Mouse (Mus musculus): ENCODE results near the gene Adgre4. TPM values are rescaled to one million over a fixed set of nuclear protein-coding genes. Genes with fewer than 3 reads are reported as not detected.
"Not testable (repeated sequence)": the region's sequence is repeated elsewhere in the genome, so short reads cannot be mapped to it uniquely, and the experiment has no call there.

The Adgre4 gene
- polyA plus RNA-seq, 1 experiment: 1.3 TPM

GRCm38 (mm10) chr17:55751170-55751569 is 1.4 kb downstream of the Adgre4 start:
- H3K27ac ChIP-seq (ENCODE audit: control insufficient read depth, insufficient read depth, low read depth, low read length, poor library complexity): no peak overlapping the region
- 14% methylated on average over 2 of the region's 2 CpGs for WGBS
- no peaks in the 10 kb centered on the region for H3K4me1 ChIP-seq (ENCODE audit: control insufficient read depth, insufficient read depth, low read length)
- H3K4me3 ChIP-seq (replicated peaks; ENCODE audit: control insufficient read depth, low read depth, low read length): no peak overlapping the region
- no peak for TF ChIP-seq POLR2A (IDR thresholded peaks at IDR 0.05; ENCODE audit: borderline replicate concordance, control insufficient read depth, low read depth, low read length)
- no peak for TF ChIP-seq CTCF (IDR thresholded peaks at IDR 0.05; ENCODE audit: control insufficient read depth, insufficient read depth, low read length)

DNA sequence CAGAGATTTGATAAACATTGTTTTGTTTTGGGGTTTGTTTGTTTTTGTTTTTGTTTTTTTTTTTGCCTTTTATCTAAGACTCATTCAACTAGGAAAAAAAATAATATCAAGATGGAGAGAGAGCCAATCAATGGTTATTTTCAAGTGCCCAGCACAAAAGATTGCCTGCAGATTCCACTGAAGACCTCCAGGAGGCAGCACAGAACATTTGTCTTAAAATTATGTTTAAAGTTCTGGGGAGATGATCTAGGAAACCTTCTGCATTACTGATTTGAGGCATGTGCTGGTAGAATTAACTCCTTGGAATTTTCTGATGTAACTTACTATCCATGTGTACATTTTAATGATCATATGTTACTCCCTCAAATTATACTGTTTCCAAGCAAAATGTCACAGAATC is 63.9 kb downstream of the Adgre4 start:
- Histone ChIP-seq H3K27ac (ENCODE audit: control insufficient read depth, insufficient read depth, low read depth, low read length, poor library complexity) (no peak overlapping the region), H3K4me1 (ENCODE audit: control insufficient read depth, insufficient read depth, low read length) (no peaks in the 10 kb centered on the region), H3K4me3 (replicated peaks; ENCODE audit: control insufficient read depth, low read depth, low read length) (no peak overlapping the region)
- TF ChIP-seq POLR2A (IDR thresholded peaks at IDR 0.05; ENCODE audit: borderline replicate concordance, control insufficient read depth, low read depth, low read length) (no peak), CTCF (IDR thresholded peaks at IDR 0.05; ENCODE audit: control insufficient read depth, insufficient read depth, low read length) (no peak)

DNA sequence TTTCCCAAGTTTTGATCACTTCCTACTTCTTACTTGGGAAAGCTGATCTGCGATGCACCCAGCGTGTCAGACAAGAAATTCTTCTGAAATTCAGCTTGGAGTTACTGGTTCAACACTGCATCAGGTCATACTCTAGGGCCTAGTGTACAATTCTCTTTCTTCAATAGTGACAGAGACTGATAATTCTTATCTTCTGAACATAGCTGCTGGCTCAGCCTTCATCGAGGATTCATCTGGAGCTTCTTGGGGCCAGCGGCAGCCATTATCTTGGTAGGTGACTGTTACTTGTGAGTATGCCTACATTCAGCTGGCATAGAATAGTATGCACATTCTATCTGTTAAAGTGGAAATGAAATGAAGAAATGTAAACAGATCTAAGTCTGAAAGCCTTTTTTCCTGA is 67.1 kb downstream of the Adgre4 start:
- WGBS: 78% methylated on average over 4 of the region's 4 CpGs
- Histone ChIP-seq H3K4me3 (replicated peaks; ENCODE audit: control insufficient read depth, low read depth, low read length) (no peak overlapping the region), H3K4me1 (ENCODE audit: control insufficient read depth, insufficient read depth, low read length) (no peaks in the 10 kb centered on the region), H3K27ac (ENCODE audit: control insufficient read depth, insufficient read depth, low read depth, low read length, poor library complexity) (no peak overlapping the region)
- TF ChIP-seq CTCF (IDR thresholded peaks at IDR 0.05; ENCODE audit: control insufficient read depth, insufficient read depth, low read length) (no peak), POLR2A (IDR thresholded peaks at IDR 0.05; ENCODE audit: borderline replicate concordance, control insufficient read depth, low read depth, low read length) (no peak)

DNA sequence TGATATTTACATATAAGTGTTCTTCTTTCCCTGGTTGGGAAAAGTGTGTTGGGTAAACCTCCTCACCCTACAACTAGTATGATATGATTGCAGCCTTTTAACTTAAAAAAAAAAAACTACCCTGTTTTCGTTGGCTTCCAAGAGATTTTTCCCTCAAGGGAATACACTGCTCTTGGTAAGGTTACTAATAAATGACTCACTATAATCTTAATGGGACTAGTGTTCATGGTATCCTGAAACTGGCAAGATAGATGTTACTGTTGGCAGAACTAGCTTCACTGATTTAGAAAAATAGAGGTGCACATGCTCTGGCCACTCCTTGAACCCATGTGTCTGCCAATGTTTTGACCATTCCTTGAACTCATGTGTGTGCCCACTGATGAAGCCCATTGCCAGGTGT is 71.8 kb downstream of the Adgre4 start:
- H3K4me3 ChIP-seq (replicated peaks; ENCODE audit: control insufficient read depth, low read depth, low read length): no peak overlapping the region
- TF ChIP-seq POLR2A (IDR thresholded peaks at IDR 0.05; ENCODE audit: borderline replicate concordance, control insufficient read depth, low read depth, low read length) (no peak), CTCF (IDR thresholded peaks at IDR 0.05; ENCODE audit: control insufficient read depth, insufficient read depth, low read length) (no peak)
- H3K4me1 ChIP-seq (ENCODE audit: control insufficient read depth, insufficient read depth, low read length): no peaks in the 10 kb centered on the region
- no peak overlapping the region for H3K27ac ChIP-seq (ENCODE audit: control insufficient read depth, insufficient read depth, low read depth, low read length, poor library complexity)
- 78% methylated on average over 1 of the region's 1 CpGs for whole genome bisulfite sequencing

DNA sequence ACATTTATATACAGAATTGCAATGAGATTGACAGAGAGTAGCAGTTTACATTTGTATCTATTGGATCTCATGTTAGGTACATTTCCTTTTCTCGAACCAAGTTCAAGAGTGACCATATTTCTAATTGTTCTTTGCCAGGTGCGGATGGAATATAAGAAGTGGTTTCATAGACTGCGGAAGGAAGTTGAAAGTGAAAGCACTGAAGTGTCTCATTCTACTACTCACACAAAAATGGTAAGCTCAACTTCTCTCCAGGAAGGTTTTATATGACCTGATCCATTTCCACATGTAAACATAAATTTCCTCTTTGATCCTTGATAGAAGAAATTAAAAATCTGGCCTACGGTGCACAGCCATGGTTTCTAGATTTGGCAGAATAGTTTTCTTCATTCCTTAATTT is 93.3 kb downstream of the Adgre4 start:
- 70% methylated on average over 4 of the region's 4 CpGs for WGBS
- TF ChIP-seq CTCF (IDR thresholded peaks at IDR 0.05; ENCODE audit: control insufficient read depth, insufficient read depth, low read length): no peak
- TF ChIP-seq POLR2A (IDR thresholded peaks at IDR 0.05; ENCODE audit: borderline replicate concordance, control insufficient read depth, low read depth, low read length): no peak
- no peak overlapping the region for H3K4me3 ChIP-seq (replicated peaks; ENCODE audit: control insufficient read depth, low read depth, low read length)
- H3K4me1 ChIP-seq (ENCODE audit: control insufficient read depth, insufficient read depth, low read length): no peaks in the 10 kb centered on the region
- H3K27ac ChIP-seq (ENCODE audit: control insufficient read depth, insufficient read depth, low read depth, low read length, poor library complexity): no peak overlapping the region

- H3K27ac ChIP-seq (ENCODE audit: control insufficient read depth, insufficient read depth, low read depth, low read length, poor library complexity): no peak overlapping the region
- TF ChIP-seq POLR2A (IDR thresholded peaks at IDR 0.05; ENCODE audit: borderline replicate concordance, control insufficient read depth, low read depth, low read length): no peak
- no peak for TF ChIP-seq CTCF (IDR thresholded peaks at IDR 0.05; ENCODE audit: control insufficient read depth, insufficient read depth, low read length)
- no peak overlapping the region for H3K4me3 ChIP-seq (replicated peaks; ENCODE audit: control insufficient read depth, low read depth, low read length)
- 79% methylated on average over 4 of the region's 4 CpGs for WGBS
- no peaks in the 10 kb centered on the region for H3K4me1 ChIP-seq (ENCODE audit: control insufficient read depth, insufficient read depth, low read length)
Measured at GRCm38 (mm10) chr17:55877184-55877583, 127.4 kb downstream of the Adgre4 start.

DNA sequence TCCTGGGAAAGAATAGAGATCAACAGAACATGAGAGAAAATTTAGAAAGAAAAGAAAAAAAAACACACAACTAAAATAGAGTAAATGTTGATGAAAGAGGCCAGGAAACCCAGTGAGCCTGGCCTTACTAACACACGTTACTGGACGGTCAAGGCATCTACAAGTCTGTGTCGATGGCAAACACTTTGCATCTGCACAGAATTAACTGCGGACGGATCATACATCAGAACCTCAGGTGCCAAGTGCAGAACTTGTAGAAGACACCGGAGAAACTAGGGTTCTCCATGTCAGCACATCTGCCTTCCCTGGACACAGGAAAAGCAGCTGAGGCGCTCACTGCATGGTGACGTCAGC is 128.5 kb downstream of the Adgre4 start:
- peak overlapping the region; percentile 77 for H3K4me3 ChIP-seq (replicated peaks; ENCODE audit: control insufficient read depth, low read depth, low read length)
- WGBS: 0% methylated on average over 7 of the region's 8 CpGs
- H3K27ac ChIP-seq (ENCODE audit: control insufficient read depth, insufficient read depth, low read depth, low read length, poor library complexity): peak overlapping the region; percentile 58; the same call in 1 of the 2 replicates
- not testable (repeated sequence) for H3K4me1 ChIP-seq (ENCODE audit: control insufficient read depth, insufficient read depth, low read length)

DNA sequence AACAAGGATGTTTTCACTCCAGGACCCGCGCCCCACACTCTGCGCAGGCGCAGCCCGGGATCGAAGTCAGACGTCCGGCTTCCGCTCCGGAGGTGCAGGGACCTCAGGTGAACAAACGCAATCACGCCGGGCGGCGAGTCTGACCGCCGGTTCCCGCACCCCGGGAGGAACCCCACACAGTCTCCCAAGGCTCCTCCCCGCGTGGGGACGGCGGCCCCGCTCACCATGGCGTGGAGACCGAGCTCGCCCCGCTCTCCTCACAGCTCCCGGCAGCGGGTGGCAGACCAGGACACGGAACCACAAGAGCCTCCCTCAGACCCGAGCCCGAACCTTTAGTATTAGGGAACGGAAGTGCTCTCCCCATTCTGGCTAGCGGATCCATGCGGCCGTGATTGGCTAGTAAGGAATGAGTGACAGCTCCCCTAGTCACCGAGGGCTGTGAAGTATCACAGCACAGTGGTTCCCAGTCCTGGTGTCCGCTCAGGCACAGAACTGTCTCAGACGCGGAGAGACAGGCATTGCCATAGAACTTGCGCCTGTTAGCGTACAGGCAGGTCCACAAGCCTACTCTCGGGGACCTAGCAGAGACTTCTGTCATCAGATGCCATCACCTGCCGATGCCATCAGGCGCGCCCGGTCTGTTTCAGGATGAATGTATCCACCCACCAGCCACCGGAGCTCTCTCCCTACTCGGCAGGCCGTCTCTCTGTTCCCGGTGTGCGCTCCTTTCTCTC is 129.0 kb downstream of the Adgre4 start, which contains the start of gene Zfp119a:
Zfp119a (minus strand) TSS at position 295 of the 734 bp plus-strand sequence.
- H3K4me1 ChIP-seq (ENCODE audit: control insufficient read depth, insufficient read depth, low read length): not testable (repeated sequence)
- under 1% methylated on average over 42 of the region's 53 CpGs for WGBS
- Histone ChIP-seq H3K27ac (ENCODE audit: control insufficient read depth, insufficient read depth, low read depth, low read length, poor library complexity) (peak within 1 kb of the TSS; percentile 59), H3K4me3 (replicated peaks; ENCODE audit: control insufficient read depth, low read depth, low read length) (peak within 1 kb of the TSS; percentile 77)

DNA sequence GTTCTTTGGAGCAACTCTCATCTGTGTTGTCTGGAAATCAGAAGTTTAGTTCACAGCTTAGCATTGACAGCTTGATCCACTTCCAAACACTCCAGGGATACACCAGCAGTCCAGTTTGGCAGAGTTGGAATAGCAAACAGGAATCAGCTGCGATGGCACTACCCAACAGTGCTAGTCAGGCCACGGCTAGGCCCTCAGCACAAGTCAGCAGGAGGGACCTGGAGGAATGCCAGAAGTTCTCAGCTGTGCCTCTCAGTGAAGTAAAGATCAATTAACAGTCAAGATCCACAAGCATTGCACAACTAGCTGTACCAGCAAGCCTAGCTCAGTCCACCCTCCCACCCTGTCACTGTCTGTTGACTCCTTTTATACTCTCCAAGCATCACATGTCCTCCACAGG is 133.8 kb downstream of the Adgre4 start:
- whole genome bisulfite sequencing: 50% methylated on average over 2 of the region's 2 CpGs
- Histone ChIP-seq H3K27ac (ENCODE audit: control insufficient read depth, insufficient read depth, low read depth, low read length, poor library complexity) (no peak overlapping the region), H3K4me1 (ENCODE audit: control insufficient read depth, insufficient read depth, low read length) (no peaks in the 10 kb centered on the region), H3K4me3 (replicated peaks; ENCODE audit: control insufficient read depth, low read depth, low read length) (no peak overlapping the region)
- TF ChIP-seq CTCF (IDR thresholded peaks at IDR 0.05; ENCODE audit: control insufficient read depth, insufficient read depth, low read length) (no peak), POLR2A (IDR thresholded peaks at IDR 0.05; ENCODE audit: borderline replicate concordance, control insufficient read depth, low read depth, low read length) (no peak)

Data from bone marrow, adult 2 months (tissue).